Mouse (Mus musculus) intestine, postnatal 0 days (tissue): ENCODE results near the gene Kcnrg. TPM values are rescaled to one million over a fixed set of nuclear protein-coding genes. Genes with fewer than 3 reads are reported as not detected.
"Not testable (repeated sequence)": the region's sequence is repeated elsewhere in the genome, so short reads cannot be mapped to it uniquely, and the experiment has no call there.

Source experiments
- ATAC-seq: fragments of 200-750 bp; cut with Nextera tagmentation; 2 replicates; pipeline ENCODE4 v1.8.0; 2017; ENCODE audit warnings: mild to moderate bottlenecking, moderate TSS enrichment, moderate library complexity
- H3K27ac ChIP-seq: fragments of 300-500 bp; sonication (generic); 2 replicates; pipeline ENCODE4 v1.5.1; 2014; ENCODE audit warnings: mild to moderate bottlenecking, low read depth, low read length, moderate library complexity
- H3K27me3 ChIP-seq: fragments of 300-500 bp; sonication (generic); replicated peaks from 2 replicates; pipeline ENCODE4 v1.6.1; 2014; ENCODE audit warnings: low read length, mixed read lengths; ENCODE audit not compliant: control insufficient read depth, insufficient read depth
- H3K36me3 ChIP-seq: fragments of 300-500 bp; sonication (generic); 2 replicates; pipeline ENCODE4 v1.6.1; 2014; ENCODE audit warnings: mild to moderate bottlenecking, moderate library complexity; ENCODE audit not compliant: control insufficient read depth, insufficient read depth
- H3K4me1 ChIP-seq: fragments of 300-500 bp; sonication (generic); replicated peaks from 2 replicates; pipeline ENCODE4 v1.6.1; 2014; ENCODE audit warnings: antibody characterized with exemption, low read length, mixed read lengths; ENCODE audit not compliant: control insufficient read depth, insufficient read depth
- H3K4me2 ChIP-seq: fragments of 300-500 bp; sonication (generic); replicated peaks from 2 replicates; pipeline ENCODE4 v1.6.1; 2014; ENCODE audit warnings: low read depth, mild to moderate bottlenecking, moderate library complexity
- H3K4me3 ChIP-seq: fragments of 300-500 bp; sonication (generic); 2 replicates; pipeline ENCODE4 v1.5.1; 2014; ENCODE audit warnings: low read depth, low read length
- H3K9ac ChIP-seq: fragments of 300-500 bp; sonication (generic); 2 replicates; pipeline ENCODE4 v1.6.1; 2014; ENCODE audit warnings: mild to moderate bottlenecking, low read depth, low read length
- H3K9me3 ChIP-seq: fragments of 300-500 bp; sonication (generic); 2 replicates; pipeline ENCODE4 v1.6.1; 2016; ENCODE audit warnings: mixed run types; ENCODE audit not compliant: control insufficient read depth
- CTCF ChIP-seq: sonication (generic); IDR thresholded peaks from 2 replicates; pipeline ENCODE4 v1.5.1; 2016; ENCODE audit warnings: low read depth, mild to moderate bottlenecking, control low read depth, antibody characterized with exemption, moderate library complexity
- WGBS: fragments of 180-500 bp; shearing (Covaris S2); extraction: QIAGEN DNeasy Blood & Tissue Kit; methylation state at CpG from one replicate; pipeline ENCODE4 v1.1.7; 2014; 5-methylcytosine and 5-hydroxymethylcytosine counted together
- polyA plus RNA-seq: library from polyadenylated mRNA; unstranded; fragments of >200 nt; fragmentation: Nextera tagmentation; extraction: Ambion mirVana; gene quantifications from 2 replicates; pipeline ENCODE4 v1.2.1, GENCODE M21; 2015

Gene Kcnrg
- 0.25 and 0.27 TPM in 2 replicates for polyA plus RNA-seq

DNA sequence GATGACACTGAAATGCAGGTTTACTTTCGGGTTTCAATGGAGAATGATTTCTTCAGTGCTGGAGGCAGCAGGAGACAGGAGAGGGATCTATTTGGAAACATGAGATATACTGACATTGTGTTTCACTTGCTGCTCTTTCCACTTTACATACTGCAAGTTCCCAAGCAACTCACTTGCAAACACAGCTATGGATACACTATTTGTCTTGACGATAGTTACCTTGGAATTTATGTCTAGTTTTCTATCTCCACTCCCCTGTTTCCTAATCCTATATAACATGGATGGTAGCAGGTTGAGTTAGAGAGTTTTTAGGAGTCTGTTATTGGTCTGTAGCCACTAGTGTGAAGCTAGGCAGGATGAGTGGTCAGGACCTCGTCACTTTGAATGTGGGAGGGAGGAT lies at the start of gene Kcnrg:
Gene Kcnrg, plus strand, starts transcription at position 301 of the 400 bp plus-strand sequence.
- no peak for ATAC-seq
- Histone ChIP-seq H3K9ac (no peak within 1 kb of the TSS), H3K4me3 (no peak within 1 kb of the TSS), H3K9me3 (no peaks in the 10 kb centered on the region), H3K4me1 (no peaks in the 10 kb centered on the region), H3K36me3 (peaks cover 9% of the 10 kb centered on the region; the same call in 1 of the 2 replicates), H3K27ac (no peak within 1 kb of the TSS), H3K4me2 (no peak within 1 kb of the TSS), H3K27me3 (no peaks in the 10 kb centered on the region)
- TF ChIP-seq CTCF, result no peak
- WGBS, result 88% methylated on average over 3 of the region's 3 CpGs

DNA sequence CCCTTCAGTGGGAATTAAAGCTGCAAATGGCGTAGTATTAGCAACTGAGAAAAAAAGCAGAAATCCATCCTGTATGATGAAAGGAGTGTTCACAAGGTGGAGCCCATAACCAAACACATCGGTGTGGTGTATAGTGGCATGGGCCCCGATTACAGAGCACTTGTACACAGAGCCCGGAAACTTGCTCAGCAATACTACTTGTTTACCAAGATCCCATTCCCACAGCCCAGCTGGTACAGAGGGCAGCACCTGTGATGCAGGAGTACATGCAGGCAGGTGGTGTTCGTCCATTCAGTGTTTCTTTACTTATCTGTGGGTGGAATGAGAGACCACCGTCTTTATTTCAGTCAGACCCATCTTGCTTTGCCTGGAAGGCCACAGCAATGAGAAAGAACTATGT lies 48.4 kb upstream of the Kcnrg start:
- H3K36me3 ChIP-seq, result no peaks in the 10 kb centered on the region
- H3K9me3 ChIP-seq, result peaks cover 6% of the 10 kb centered on the region
- TF ChIP-seq CTCF, result no peak
- no peaks in the 10 kb centered on the region; the same call in 1 of the 2 replicates for H3K4me1 ChIP-seq
- no peaks in the 10 kb centered on the region for H3K27me3 ChIP-seq
- H3K4me2 ChIP-seq, result no peak overlapping the region
- H3K9ac ChIP-seq, result no peak overlapping the region
- 77% methylated on average over 6 of the region's 6 CpGs for WGBS
- no peak overlapping the region for H3K4me3 ChIP-seq
- no peak for ATAC-seq
- H3K27ac ChIP-seq, result no peak overlapping the region

DNA sequence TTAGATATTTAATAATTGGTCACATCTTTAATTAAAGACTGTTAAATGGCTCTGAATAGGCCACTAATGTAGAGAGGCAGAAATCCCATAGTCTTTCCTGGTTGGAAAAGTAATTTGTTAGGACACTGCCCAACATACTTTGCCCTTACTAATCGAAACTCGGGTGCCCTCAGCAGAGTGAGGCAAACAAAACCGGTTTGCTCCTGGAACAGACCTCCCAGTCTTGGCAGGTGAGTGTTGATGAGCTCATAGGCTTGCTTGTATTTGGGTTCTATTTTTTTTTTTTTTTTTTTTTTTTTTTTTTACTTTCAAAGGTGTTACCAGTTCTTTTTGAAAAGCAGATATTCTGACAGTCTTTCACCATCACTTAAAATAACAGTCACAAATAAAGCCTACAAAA lies 47.4 kb upstream of the Kcnrg start:
- H3K4me2 ChIP-seq, result no peak overlapping the region
- no peak overlapping the region for H3K4me3 ChIP-seq
- WGBS, result 50% methylated on average over 3 of the region's 3 CpGs
- TF ChIP-seq CTCF, result no peak
- no peak overlapping the region for H3K9ac ChIP-seq
- H3K36me3 ChIP-seq, result no peaks in the 10 kb centered on the region
- 0 out of 2 replicates have a peak, but pooled peaks have one; percentile 12 for ATAC-seq
- H3K27me3 ChIP-seq, result no peaks in the 10 kb centered on the region
- no peaks in the 10 kb centered on the region for H3K4me1 ChIP-seq
- no peak overlapping the region for H3K27ac ChIP-seq
- peaks cover 6% of the 10 kb centered on the region for H3K9me3 ChIP-seq

DNA sequence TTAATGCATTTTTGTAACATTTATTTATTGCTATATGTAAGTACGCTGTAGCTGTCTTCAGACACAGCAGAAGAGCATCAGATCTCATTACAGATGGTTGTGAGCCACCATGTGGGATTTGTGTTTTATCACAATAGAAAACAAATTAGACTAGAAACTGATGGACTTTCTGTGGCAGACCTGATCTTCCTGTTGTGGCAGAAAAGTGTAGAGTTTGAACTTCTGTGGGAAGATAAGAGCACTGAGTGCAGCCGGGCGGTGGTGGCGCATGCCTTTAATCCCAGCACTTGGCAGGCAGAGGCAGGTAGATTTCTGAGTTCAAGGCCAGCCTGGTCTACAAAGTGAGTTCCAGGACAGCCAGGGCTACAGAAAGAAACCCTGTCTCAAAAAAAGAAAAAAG lies 41.0 kb upstream of the Kcnrg start:
- H3K9me3 ChIP-seq, H3K9ac ChIP-seq, H3K27me3 ChIP-seq, H3K36me3 ChIP-seq, H3K4me3 ChIP-seq, H3K27ac ChIP-seq, ATAC-seq, H3K4me2 ChIP-seq, H3K4me1 ChIP-seq: not testable (repeated sequence)
- 74% methylated on average over 4 of the region's 4 CpGs for WGBS

DNA sequence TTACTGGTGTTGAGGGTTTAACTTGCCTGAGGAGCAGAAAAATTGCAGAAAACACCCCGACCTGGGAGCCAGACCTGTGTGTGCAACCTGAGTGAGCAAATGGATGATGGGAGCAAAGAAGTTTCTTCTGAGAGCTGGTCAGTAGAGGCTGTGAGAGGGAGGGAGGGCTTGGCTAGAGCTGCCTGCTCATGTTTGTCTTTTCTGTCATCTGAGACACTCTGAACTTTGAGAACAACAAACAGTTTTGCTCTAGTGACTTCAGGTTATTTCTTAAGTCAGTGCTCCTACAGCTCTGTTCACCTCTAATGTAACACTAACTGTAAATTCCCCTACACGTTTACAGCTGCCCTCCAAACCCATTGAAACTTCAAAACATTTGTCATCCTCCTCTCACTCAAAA lies 37.9 kb upstream of the Kcnrg start:
- no peak for ATAC-seq
- no peak overlapping the region for H3K4me3 ChIP-seq
- 59% methylated on average over 2 of the region's 2 CpGs for WGBS
- no peaks in the 10 kb centered on the region for H3K27me3 ChIP-seq
- no peak overlapping the region for H3K27ac ChIP-seq
- H3K4me1 ChIP-seq, result no peaks in the 10 kb centered on the region
- no peak overlapping the region for H3K4me2 ChIP-seq
- H3K9ac ChIP-seq, result no peak overlapping the region
- H3K9me3 ChIP-seq, result no peaks in the 10 kb centered on the region
- H3K36me3 ChIP-seq, result no peaks in the 10 kb centered on the region
- TF ChIP-seq CTCF, result no peak

DNA sequence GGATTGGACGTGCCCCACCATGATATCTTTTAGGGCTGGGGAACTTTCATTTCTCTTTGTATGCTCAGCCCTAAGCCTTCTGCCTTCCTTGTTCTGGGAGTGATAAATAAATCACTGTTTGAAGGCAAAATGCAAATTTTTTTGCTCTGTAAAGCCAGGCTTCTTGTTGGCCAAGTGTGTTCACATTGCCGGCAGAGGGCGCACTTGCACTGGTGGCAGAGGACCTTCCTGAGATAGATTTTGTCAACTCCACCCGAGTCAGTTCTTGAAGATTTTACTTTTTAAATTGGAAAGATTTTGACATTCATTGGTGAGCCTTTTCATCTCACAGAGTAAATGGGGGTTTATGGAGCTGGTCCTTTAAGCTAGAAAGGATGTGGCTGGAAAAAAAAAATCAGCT lies 35.9 kb upstream of the Kcnrg start:
- TF ChIP-seq CTCF, result peak; percentile 95
- H3K9me3 ChIP-seq, result no peaks in the 10 kb centered on the region
- H3K27ac ChIP-seq, result no peak overlapping the region
- 0 out of 2 replicates have a peak, but pooled peaks have one; percentile 3 for ATAC-seq
- H3K4me2 ChIP-seq, result peak overlapping the region; percentile 58
- no peaks in the 10 kb centered on the region for H3K27me3 ChIP-seq
- H3K4me1 ChIP-seq, result no peaks in the 10 kb centered on the region
- no peak overlapping the region for H3K4me3 ChIP-seq
- H3K9ac ChIP-seq, result no peak overlapping the region
- WGBS, result 11% methylated on average over 4 of the region's 4 CpGs
- no peaks in the 10 kb centered on the region for H3K36me3 ChIP-seq

DNA sequence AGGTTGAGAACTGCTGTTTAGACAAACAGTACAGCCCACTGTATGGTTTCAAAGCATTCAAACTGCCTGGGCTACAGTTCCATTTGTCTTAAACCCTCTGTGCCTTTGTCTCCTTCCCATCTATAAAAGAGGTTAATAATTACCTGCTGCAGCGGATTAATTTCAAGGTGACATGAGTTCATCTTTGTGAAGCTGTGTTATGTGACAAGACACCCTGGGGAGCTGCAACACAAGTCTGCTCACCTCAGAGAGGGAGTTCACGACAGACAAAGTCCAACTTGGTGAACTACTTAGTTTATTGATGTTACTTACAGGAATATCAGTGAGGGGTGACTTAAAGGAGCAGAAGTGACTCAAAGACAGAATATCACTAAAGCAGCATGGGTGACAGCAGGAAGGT lies 35.1 kb upstream of the Kcnrg start:
- no peaks in the 10 kb centered on the region for H3K36me3 ChIP-seq
- no peak overlapping the region for H3K9ac ChIP-seq
- H3K27me3 ChIP-seq, result no peaks in the 10 kb centered on the region
- ATAC-seq, result peak; percentile 88
- 39% methylated on average over 2 of the region's 2 CpGs for WGBS
- no peak overlapping the region for H3K27ac ChIP-seq
- H3K9me3 ChIP-seq, result no peaks in the 10 kb centered on the region
- peak overlapping the region; percentile 58 for H3K4me2 ChIP-seq
- no peak overlapping the region for H3K4me3 ChIP-seq
- H3K4me1 ChIP-seq, result no peaks in the 10 kb centered on the region
- TF ChIP-seq CTCF, result no peak
